Mouse (Mus musculus) megakaryocyte, embryonic 14.5 days (primary cell): ENCODE results near the gene Ptges2.

ENCODE experiments used
- FLI1 ChIP-seq: IDR thresholded peaks from 2 replicates; pipeline ENCODE4 v1.6.1; 2012; ENCODE audit warnings: low read length, inconsistent platforms, mixed read lengths
- GATA1 ChIP-seq: IDR thresholded peaks from 3 replicates; pipeline ENCODE4 v1.6.1; 2012; ENCODE audit warnings: mixed read lengths, low read length, inconsistent platforms, borderline replicate concordance

GRCm38 (mm10) chr2:32415801-32416200 is 20.1 kb downstream of the Ptges2 start:
- no peak for TF ChIP-seq GATA1
- TF ChIP-seq FLI1: no peak
